Mouse (Mus musculus) G1E (cell line): ENCODE data around the gene Gna15.

Experiments used
- CTCF ChIP-seq: IDR thresholded peaks from 2 replicates; pipeline ENCODE4 v1.5.1; 2012; ENCODE audit warnings: low read depth, low read length, inconsistent platforms, mixed read lengths
- GATA1 ChIP-seq: IDR thresholded peaks from 2 replicates; pipeline ENCODE4 v1.6.1; 2012; ENCODE audit warnings: borderline replicate concordance, low read length, inconsistent platforms, mixed read lengths

DNA sequence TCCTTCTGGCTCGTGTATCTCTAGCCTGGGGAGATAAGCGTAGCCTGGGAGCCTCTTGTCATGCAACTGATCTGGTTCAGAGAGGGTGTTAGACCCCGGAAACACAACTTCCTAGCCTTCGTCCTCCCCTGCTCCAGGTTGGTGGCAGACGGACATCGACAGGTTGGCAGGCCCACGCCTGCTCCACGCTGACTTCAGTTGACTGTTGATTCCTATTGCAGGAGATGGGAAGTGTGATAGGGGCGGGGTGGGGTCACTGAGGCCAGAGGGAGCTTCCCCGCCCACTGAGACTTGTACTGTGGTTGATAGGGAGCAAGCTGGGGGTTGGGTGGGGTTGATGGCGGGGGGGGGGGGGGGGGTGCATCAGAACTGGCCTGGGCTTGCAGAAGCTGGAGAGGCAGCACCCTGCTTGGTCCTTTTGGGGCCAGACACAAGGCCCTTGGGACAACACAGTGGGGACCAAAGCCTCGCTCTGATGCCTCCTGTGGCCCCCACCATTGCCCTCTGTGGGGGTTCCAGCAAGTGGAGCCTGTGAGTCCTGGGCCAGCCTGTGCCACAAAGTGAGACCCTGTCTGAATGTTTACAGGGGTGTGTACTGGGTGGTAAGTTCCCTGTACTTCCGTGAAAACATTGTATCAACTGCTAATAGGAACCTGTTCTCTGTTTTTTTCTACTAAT lies 1.1 kb upstream of the Gna15 start:
- TF ChIP-seq CTCF (no peak), GATA1 (no peak)
